Mouse (Mus musculus) lung, postnatal 0 days (tissue): ENCODE results near the gene Scamp4. TPM values are rescaled to one million over a fixed set of nuclear protein-coding genes. Genes with fewer than 3 reads are reported as not detected.

Experiments used
- ATAC-seq: fragments of 200-750 bp; cut with Nextera tagmentation; 2 replicates; pipeline ENCODE4 v1.8.0; 2017; ENCODE audit warnings: moderate library complexity
- DNase-seq: peaks from one replicate; pipeline ENCODE4 v3.0.0-alpha.2; 2016; ENCODE audit warnings: low spot score
- H3K27ac ChIP-seq: fragments of 300-500 bp; sonication (generic); 2 replicates; pipeline ENCODE4 v1.5.1; 2014; ENCODE audit warnings: antibody characterized with exemption, mild to moderate bottlenecking, low read length, mixed read lengths
- H3K27me3 ChIP-seq: fragments of 300-500 bp; sonication (generic); replicated peaks from 2 replicates; pipeline ENCODE4 v1.6.1; 2014; ENCODE audit warnings: low read length, mixed read lengths; ENCODE audit not compliant: insufficient read depth
- H3K36me3 ChIP-seq: fragments of 300-500 bp; sonication (generic); 2 replicates; pipeline ENCODE4 v1.6.1; 2014; ENCODE audit warnings: low read length, mixed read lengths; ENCODE audit not compliant: insufficient read depth
- H3K4me1 ChIP-seq: fragments of 300-500 bp; sonication (generic); 2 replicates; pipeline ENCODE4 v1.6.1; 2014; ENCODE audit warnings: antibody characterized with exemption, low read depth, low read length, mixed read lengths; ENCODE audit not compliant: insufficient read depth
- H3K4me2 ChIP-seq: fragments of 300-500 bp; sonication (generic); replicated peaks from 2 replicates; pipeline ENCODE4 v1.6.1; 2014; ENCODE audit warnings: low read depth, mild to moderate bottlenecking, low read length, moderate library complexity, mixed read lengths
- H3K4me3 ChIP-seq: fragments of 300-500 bp; sonication (generic); 2 replicates; pipeline ENCODE4 v1.5.1; 2014; ENCODE audit warnings: low read depth, low read length
- H3K9ac ChIP-seq: fragments of 300-500 bp; sonication (generic); replicated peaks from 2 replicates; pipeline ENCODE4 v1.6.1; 2014; ENCODE audit warnings: low read depth, mild to moderate bottlenecking
- H3K9me3 ChIP-seq: fragments of 300-500 bp; sonication (generic); 2 replicates; pipeline ENCODE4 v1.6.1; 2016; ENCODE audit warnings: low read length, mixed read lengths
- CTCF ChIP-seq: IDR thresholded peaks from 2 replicates; pipeline ENCODE4 v1.5.1; 2016; ENCODE audit warnings: antibody characterized with exemption, mild to moderate bottlenecking
- EP300 ChIP-seq: IDR thresholded peaks from 2 replicates; pipeline ENCODE4 v1.6.1; 2016; ENCODE audit warnings: antibody characterized with exemption, mild to moderate bottlenecking, control low read depth
- WGBS: fragments of 180-500 bp; shearing (Covaris S2); extraction: QIAGEN DNeasy Blood & Tissue Kit; methylation state at CpG from one replicate; pipeline ENCODE4 v1.1.7; 2014; 5-methylcytosine and 5-hydroxymethylcytosine counted together
- polyA plus RNA-seq: library from polyadenylated mRNA; unstranded; fragments of >200 nt; fragmentation: Nextera tagmentation; extraction: Ambion mirVana; gene quantifications from 2 replicates; pipeline ENCODE4 v1.2.1, GENCODE M21; 2015

Gene Scamp4
- polyA plus RNA-seq, 1 experiment from 2014 or later, result 56.9 TPM

- peak; percentile 88 for ATAC-seq
- Histone ChIP-seq H3K4me3 (peak within 1 kb of the TSS; percentile 99), H3K27me3 (no peaks in the 10 kb centered on the region), H3K36me3 (no peaks in the 10 kb centered on the region), H3K4me1 (peaks cover 23% of the 10 kb centered on the region; the same call in 1 of the 2 replicates), H3K9ac (peak within 1 kb of the TSS; percentile 93), H3K27ac (peak within 1 kb of the TSS; percentile 90), H3K4me2 (peak within 1 kb of the TSS; percentile 79), H3K9me3 (no peaks in the 10 kb centered on the region)
- 1% methylated on average over 71 of the region's 72 CpGs for WGBS
- peak; percentile 96 for DNase-seq
- TF ChIP-seq CTCF (peak; percentile 89), EP300 (peak; percentile 79)
Observed at GRCm38 (mm10) chr10:80561116-80561944, 41.3 kb upstream of the Scamp4 start, which contains the start of gene Rexo1. Gene Rexo1 (minus strand): TSS chr10:80561560.

DNA sequence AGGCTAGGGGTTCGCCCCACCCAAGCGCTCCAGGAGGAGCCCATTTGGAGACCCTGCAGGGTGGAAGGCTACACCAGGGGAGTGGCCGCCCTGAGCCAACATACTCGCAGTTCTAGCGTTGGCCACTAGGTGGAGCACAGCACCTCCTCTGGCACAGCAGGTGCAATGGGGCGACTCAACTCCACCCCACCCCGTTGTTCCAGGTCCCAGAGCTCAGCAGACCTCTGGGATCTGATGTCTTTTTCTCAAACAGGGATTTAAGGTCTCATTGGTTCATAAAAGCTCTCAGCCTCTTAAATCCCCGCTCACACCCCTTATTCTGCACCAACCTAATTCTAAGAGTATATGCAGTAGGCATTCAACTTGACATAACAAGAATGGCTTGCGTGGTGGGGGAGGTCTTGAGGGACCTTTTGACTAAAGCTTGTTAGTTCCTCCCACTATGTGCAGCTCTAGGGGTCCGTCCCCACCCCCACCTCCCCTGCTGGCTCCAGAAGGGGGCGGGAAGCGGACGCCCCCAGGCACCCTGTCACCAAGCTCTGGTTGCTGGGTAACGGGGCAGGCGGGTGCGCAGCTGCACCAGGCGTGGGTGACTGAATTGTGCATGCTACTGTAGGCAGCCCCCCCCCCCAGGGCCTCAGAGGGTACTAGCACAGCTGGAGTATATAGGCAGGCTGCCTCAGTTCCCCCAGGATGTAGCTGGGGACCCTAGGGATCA lies 36.1 kb upstream of the Scamp4 start:
- no peaks in the 10 kb centered on the region for H3K36me3 ChIP-seq
- whole genome bisulfite sequencing, result 30% methylated on average over 17 of the region's 17 CpGs
- no peak overlapping the region for H3K4me3 ChIP-seq
- no peak overlapping the region for H3K27ac ChIP-seq
- H3K9me3 ChIP-seq, result no peaks in the 10 kb centered on the region
- peaks cover 14% of the 10 kb centered on the region; the same call in 1 of the 2 replicates for H3K4me1 ChIP-seq
- H3K9ac ChIP-seq, result no peak overlapping the region
- DNase-seq (peak; percentile 84), ATAC-seq (peak; percentile 48)
- no peaks in the 10 kb centered on the region for H3K27me3 ChIP-seq
- no peak overlapping the region for H3K4me2 ChIP-seq
- TF ChIP-seq CTCF (peak; percentile 97), EP300 (no peak)

GRCm38 (mm10) chr10:80568876-80569275 lies 33.8 kb upstream of the Scamp4 start:
- no peak for ATAC-seq
- H3K27ac ChIP-seq, result no peak overlapping the region
- no peaks in the 10 kb centered on the region for H3K36me3 ChIP-seq
- no peak overlapping the region for H3K4me2 ChIP-seq
- H3K9me3 ChIP-seq, result no peaks in the 10 kb centered on the region
- DNase-seq, result no peak
- 93% methylated on average over 29 of the region's 29 CpGs for WGBS
- TF ChIP-seq CTCF (no peak), EP300 (no peak)
- peaks cover 11% of the 10 kb centered on the region; the same call in 1 of the 2 replicates for H3K4me1 ChIP-seq
- no peaks in the 10 kb centered on the region for H3K27me3 ChIP-seq
- H3K9ac ChIP-seq, result no peak overlapping the region
- no peak overlapping the region for H3K4me3 ChIP-seq

GRCm38 (mm10) chr10:80569664-80570066 lies 33.0 kb upstream of the Scamp4 start:
- Histone ChIP-seq H3K4me3 (0 out of 2 replicates have a peak overlapping the region, but pooled peaks have one; percentile 1), H3K4me2 (peak overlapping the region; percentile 31), H3K9ac (no peak overlapping the region), H3K27me3 (no peaks in the 10 kb centered on the region), H3K4me1 (peaks cover 11% of the 10 kb centered on the region; the same call in 1 of the 2 replicates), H3K27ac (no peak overlapping the region), H3K36me3 (no peaks in the 10 kb centered on the region), H3K9me3 (no peaks in the 10 kb centered on the region)
- peak; percentile 93 for DNase-seq
- TF ChIP-seq EP300 (no peak), CTCF (no peak)
- WGBS, result 33% methylated on average over 10 of the region's 10 CpGs
- ATAC-seq, result peak; percentile 78

DNA sequence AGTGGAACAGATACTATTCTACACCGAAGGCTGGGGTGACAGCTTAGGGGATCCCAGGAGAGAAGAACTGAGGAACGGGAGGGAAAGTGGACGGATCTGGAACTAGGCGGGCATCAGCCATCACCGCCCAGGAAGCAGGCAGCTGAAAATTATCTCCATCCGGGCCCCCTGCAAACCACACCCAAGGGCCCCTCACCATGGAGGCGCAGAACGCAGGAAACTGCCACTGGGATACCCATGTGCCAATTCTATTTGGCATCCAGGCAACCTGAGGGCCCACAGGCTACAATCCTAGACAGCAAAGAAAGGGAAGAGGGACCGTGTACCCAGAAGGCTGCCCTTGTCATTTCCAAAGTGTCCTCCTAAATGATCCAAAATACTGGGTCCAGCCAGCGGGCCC lies 32.3 kb upstream of the Scamp4 start:
- Histone ChIP-seq H3K4me2 (peak overlapping the region; percentile 31), H3K9me3 (no peaks in the 10 kb centered on the region), H3K27me3 (no peaks in the 10 kb centered on the region), H3K9ac (no peak overlapping the region), H3K27ac (no peak overlapping the region), H3K4me1 (peaks cover 11% of the 10 kb centered on the region; the same call in 1 of the 2 replicates), H3K36me3 (no peaks in the 10 kb centered on the region), H3K4me3 (no peak overlapping the region)
- 85% methylated on average over 10 of the region's 10 CpGs for WGBS
- no peak for ATAC-seq
- no peak for TF ChIP-seq CTCF
- no peak for TF ChIP-seq EP300
- no peak for DNase-seq
